Mouse (Mus musculus) ES-Bruce4 (cell line): ENCODE data around the gene Cdc37l1. TPM values are rescaled to one million over a fixed set of nuclear protein-coding genes. Genes with fewer than 3 reads are reported as not detected.

Experiments
- H3K27ac ChIP-seq: 2 replicates; pipeline ENCODE4 v1.5.1; 2012; ENCODE audit warnings: low read length, inconsistent platforms; ENCODE audit not compliant: insufficient read depth
- H3K27me3 ChIP-seq: 2 replicates; pipeline ENCODE4 v1.6.1; 2012; ENCODE audit warnings: mild to moderate bottlenecking, low read length, inconsistent platforms; ENCODE audit not compliant: control insufficient read depth, poor library complexity, insufficient read depth, severe bottlenecking
- H3K36me3 ChIP-seq: 2 replicates; pipeline ENCODE4 v1.6.1; 2012; ENCODE audit warnings: inconsistent platforms, mild to moderate bottlenecking, low read length, moderate library complexity; ENCODE audit not compliant: control insufficient read depth, poor library complexity, insufficient read depth, severe bottlenecking
- H3K4me1 ChIP-seq: one replicate; pipeline ENCODE4 v1.8.1; 2011; ENCODE audit warnings: low read length; ENCODE audit not compliant: control insufficient read depth, insufficient read depth
- H3K4me3 ChIP-seq: 2 replicates; pipeline ENCODE4 v1.5.1; 2011; ENCODE audit warnings: low read depth, mild to moderate bottlenecking, low read length
- H3K9ac ChIP-seq: 2 replicates; pipeline ENCODE4 v1.6.1; 2012; ENCODE audit warnings: low read depth, mild to moderate bottlenecking, inconsistent platforms; ENCODE audit not compliant: poor library complexity, severe bottlenecking
- H3K9me3 ChIP-seq: replicated peaks from 2 replicates; pipeline ENCODE4 v1.6.1; 2012; ENCODE audit warnings: mild to moderate bottlenecking, low read length, inconsistent platforms; ENCODE audit not compliant: control insufficient read depth, poor library complexity, insufficient read depth, severe bottlenecking
- CTCF ChIP-seq: IDR thresholded peaks from one replicate; pipeline ENCODE4 v1.8.1; 2011; ENCODE audit warnings: low read depth, low read length
- EP300 ChIP-seq: IDR thresholded peaks from 2 replicates; pipeline ENCODE4 v1.6.1; 2011; ENCODE audit warnings: low read depth, low read length; ENCODE audit not compliant: insufficient read depth
- POLR2A ChIP-seq: IDR thresholded peaks from one replicate; pipeline ENCODE4 v1.8.1; 2011; ENCODE audit warnings: low read length; ENCODE audit not compliant: insufficient read depth
- polyA plus RNA-seq: library from polyadenylated mRNA; stranded (reverse); fragments of >200 nt; gene quantifications from 2 replicates; pipeline ENCODE4 v1.2.4, GENCODE M21; 2011; ENCODE audit warnings: low read depth; ENCODE audit not compliant: missing spikeins, insufficient read depth, insufficient read length

Cdc37l1 gene
- polyA plus RNA-seq, 1 experiment: 58.9 TPM

DNA sequence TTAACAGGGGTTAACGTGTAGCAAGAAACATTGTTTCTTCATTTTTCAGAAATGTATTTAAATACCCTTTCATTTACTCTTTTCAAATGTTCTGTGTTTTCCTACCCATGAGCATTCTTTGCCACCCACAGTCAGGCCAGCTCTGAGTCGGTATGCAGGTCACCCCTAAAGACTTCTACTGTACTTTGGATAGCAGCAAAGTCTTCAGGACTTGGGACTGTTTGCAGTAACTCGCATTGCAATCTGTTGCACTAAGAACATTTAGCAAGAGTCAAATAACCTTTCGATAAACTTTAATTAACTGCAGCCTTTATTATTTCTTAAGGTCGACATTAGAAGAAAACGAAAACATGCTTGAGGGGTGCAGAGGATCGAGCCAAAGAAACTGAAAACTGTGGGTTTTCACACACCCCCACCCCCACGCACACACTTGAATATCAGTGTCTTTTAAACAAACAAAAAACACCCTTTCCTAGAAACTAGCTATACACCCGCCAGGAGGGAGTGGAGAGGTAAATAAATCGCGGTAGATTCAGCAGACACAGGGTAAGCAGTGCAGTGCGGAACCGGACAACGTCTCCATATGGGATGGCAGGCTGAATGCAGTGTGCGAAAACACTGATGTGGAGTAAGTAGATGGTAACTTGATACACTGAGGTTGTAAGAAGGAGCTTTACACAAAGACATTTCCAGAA, 56.0 kb downstream of the Cdc37l1 start:
- no peak for TF ChIP-seq POLR2A
- no peak for TF ChIP-seq EP300
- TF ChIP-seq CTCF: no peak
- H3K4me1 ChIP-seq: no peaks in the 10 kb centered on the region

DNA sequence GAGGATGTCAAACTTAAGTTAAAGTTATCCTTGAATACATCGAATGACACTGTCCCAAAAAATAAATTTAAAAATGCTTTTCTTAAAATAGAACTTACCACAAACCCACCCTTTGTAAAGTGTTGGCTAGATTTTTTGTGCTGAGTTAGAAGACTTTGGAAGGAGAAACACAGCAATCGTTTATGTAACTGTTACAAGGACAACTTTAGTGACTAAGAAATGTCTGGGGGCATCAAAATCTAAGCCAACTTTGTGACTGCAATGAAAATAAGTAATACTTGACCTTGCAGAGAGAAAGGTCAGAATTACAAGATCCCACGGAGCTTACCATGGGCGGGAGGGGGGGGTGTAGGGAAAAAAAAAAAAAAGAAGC, 56.8 kb downstream of the Cdc37l1 start:
- peak overlapping the region; percentile 80 for H3K9ac ChIP-seq
- H3K36me3 ChIP-seq: no peaks in the 10 kb centered on the region
- no peaks in the 10 kb centered on the region for H3K4me1 ChIP-seq
- H3K9me3 ChIP-seq: no peaks in the 10 kb centered on the region
- no peaks in the 10 kb centered on the region for H3K27me3 ChIP-seq
- TF ChIP-seq POLR2A (no peak), CTCF (no peak), EP300 (no peak)
- H3K4me3 ChIP-seq: peak overlapping the region; percentile 83
- no peak overlapping the region for H3K27ac ChIP-seq

More for the DNA sequence above, 56.0 kb downstream of the Cdc37l1 start:
- Histone ChIP-seq H3K27ac (no peak overlapping the region), H3K9ac (no peak overlapping the region), H3K4me3 (no peak overlapping the region), H3K9me3 (no peaks in the 10 kb centered on the region), H3K36me3 (no peaks in the 10 kb centered on the region), H3K27me3 (no peaks in the 10 kb centered on the region)

DNA sequence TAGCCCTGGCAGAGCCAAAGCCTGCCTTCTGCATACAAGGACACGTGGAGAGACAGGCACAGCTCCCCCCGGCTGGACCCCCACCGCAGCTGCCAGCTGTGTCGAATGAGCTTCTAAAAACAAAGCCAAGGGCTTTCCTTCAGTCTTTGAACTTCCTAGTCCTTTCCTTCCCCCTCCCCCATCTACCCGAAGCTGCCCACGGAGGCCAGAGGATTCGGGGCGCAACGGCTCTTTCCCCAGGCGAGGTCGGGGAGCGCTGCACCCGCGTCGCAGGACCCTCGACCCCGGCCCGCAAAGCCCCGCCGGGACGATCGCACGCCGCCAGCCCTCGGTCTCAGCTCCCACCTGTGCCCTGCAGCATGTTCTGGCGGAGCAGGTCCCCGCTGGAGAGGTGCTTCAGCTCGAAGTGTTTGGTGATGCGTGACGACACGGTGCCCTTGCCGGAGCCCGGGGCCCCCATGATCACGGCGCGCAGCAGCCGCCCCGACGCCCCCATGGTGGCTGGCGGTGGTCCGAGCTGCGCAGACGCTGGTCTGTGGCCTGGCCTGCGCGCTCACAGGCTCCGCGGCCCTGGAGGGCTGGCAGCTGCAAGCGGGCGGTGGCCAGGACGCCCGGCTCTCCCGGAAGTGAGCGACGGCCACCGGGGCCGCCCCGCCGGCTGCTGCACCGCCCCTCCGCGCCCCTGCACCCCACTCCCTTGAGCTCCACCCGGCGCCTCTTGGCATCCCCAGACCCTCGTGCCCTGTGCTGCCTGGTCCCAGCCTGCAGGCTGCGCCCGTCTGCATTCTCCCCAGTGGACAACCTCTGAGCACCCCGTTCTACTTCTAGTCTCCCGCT, 57.4 kb downstream of the Cdc37l1 start, which contains the start of gene Ak3:
Gene Ak3 (minus strand): TSS at position 628 of the 837 bp plus-strand sequence.
- Histone ChIP-seq H3K27ac (no peak within 1 kb of the TSS), H3K9me3 (no peaks in the 10 kb centered on the region), H3K27me3 (no peaks in the 10 kb centered on the region), H3K9ac (peak within 1 kb of the TSS; percentile 80), H3K4me1 (no peaks in the 10 kb centered on the region), H3K36me3 (no peaks in the 10 kb centered on the region), H3K4me3 (peak within 1 kb of the TSS; percentile 83)
- TF ChIP-seq POLR2A (no peak), EP300 (no peak), CTCF (no peak)

DNA sequence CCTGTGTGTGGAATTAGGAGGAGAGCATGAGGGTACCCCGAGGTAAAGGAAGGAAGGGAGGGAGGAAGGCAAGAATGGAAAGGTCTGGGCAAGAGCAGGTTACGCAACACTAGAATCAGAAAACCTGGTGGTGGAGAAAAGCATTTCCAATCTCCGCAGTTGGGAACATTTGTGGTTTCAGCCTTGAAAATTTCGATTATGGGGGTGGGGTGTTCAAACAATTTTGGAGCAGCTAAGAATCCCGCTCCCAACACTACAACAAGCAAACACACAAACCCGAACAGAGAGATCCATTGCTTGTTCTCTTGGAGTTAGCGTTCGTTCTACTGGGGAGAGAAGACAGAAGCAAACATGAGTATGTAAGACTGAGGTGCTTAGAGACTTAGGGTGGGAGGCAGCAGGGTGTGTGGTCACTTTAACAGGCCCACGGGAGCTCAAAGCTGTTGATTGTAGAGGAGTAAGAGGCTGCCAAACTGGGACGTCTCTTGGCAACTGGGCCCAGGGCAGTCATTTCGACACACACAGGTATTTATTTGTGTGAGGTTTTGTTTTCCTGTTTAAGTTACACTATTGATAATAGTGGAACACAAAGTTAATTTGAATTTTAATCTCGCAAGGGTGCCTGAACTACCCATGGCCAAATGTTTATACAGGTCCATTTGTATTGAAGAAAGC, 59.4 kb downstream of the Cdc37l1 start:
- Histone ChIP-seq H3K27ac (no peak overlapping the region), H3K9ac (no peak overlapping the region), H3K4me3 (no peak overlapping the region), H3K9me3 (no peaks in the 10 kb centered on the region), H3K36me3 (no peaks in the 10 kb centered on the region), H3K4me1 (no peaks in the 10 kb centered on the region), H3K27me3 (no peaks in the 10 kb centered on the region)
- TF ChIP-seq CTCF: no peak
- no peak for TF ChIP-seq POLR2A
- TF ChIP-seq EP300: no peak

DNA sequence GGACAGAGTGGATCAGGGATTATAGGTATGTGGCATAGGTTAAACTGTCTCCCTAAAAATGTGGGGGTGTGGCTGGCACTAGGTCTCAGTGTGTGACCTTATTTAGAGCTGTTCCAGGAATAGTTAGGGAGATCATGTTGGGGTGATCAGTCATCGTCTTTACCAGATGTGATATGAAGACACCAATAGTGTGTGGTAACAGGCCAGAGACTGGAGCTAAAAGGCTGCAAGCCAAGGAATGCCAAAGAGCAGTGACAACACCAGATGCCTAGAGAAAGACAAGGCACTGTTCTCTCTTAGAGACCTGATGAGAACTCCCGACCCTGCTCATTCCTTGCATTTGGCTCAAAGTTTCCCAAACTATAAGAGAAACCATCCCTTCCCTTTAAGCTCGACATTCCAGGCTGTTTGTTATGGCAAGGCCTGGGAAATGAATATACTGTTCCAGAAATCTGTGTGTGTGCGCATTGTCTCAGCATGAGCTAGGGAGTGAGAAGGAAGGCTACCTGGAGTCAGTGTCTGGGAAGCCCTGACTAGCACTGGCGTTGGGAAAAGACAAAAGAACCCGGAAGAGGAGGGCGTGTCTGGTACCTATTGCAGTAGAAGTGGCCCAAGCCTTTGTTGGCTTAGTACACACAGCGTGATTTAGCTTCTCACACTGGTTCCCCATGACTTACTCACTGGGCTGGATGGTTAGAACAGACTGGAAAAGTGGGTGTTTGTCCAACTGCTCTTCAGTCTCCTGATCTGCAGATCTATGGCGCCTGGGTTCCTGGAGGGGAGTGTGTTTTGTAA, 60.2 kb downstream of the Cdc37l1 start:
- no peak for TF ChIP-seq CTCF
- TF ChIP-seq EP300: no peak
- TF ChIP-seq POLR2A: no peak
- Histone ChIP-seq H3K27me3 (no peaks in the 10 kb centered on the region), H3K9ac (no peak overlapping the region), H3K9me3 (no peaks in the 10 kb centered on the region), H3K4me3 (no peak overlapping the region), H3K36me3 (no peaks in the 10 kb centered on the region), H3K27ac (no peak overlapping the region), H3K4me1 (no peaks in the 10 kb centered on the region)
